Mouse (Mus musculus): ENCODE measurements around the gene Pak1. TPM values are rescaled to one million over a fixed set of nuclear protein-coding genes. Genes with fewer than 3 reads are reported as not detected.
"Not testable (repeated sequence)": the region's sequence is repeated elsewhere in the genome, so short reads cannot be mapped to it uniquely, and the experiment has no call there.

Gene Pak1
- polyA plus RNA-seq, 1 experiment from 2014 or later, result 156 TPM

GRCm38 (mm10) chr7:97838574-97838973, 50.2 kb downstream of the Pak1 start:
- Histone ChIP-seq H3K9me3 (no peaks in the 10 kb centered on the region), H3K4me1 (peaks cover under 1% of the 10 kb centered on the region; the same call in 1 of the 2 replicates), H3K4me3 (no peak overlapping the region), H3K27ac (no peak overlapping the region), H3K4me2 (no peak overlapping the region), H3K9ac (no peak overlapping the region), H3K36me3 (replicated peaks) (no peaks in the 10 kb centered on the region), H3K27me3 (replicated peaks) (no peaks in the 10 kb centered on the region)
- no peak for ATAC-seq (replicated peaks)

- Histone ChIP-seq H3K4me3 (no peak overlapping the region), H3K36me3 (replicated peaks) (no peaks in the 10 kb centered on the region), H3K9ac (no peak overlapping the region), H3K4me2 (no peak overlapping the region), H3K9me3 (no peaks in the 10 kb centered on the region), H3K4me1 (peaks cover 24% of the 10 kb centered on the region), H3K27ac (no peak overlapping the region), H3K27me3 (replicated peaks) (no peaks in the 10 kb centered on the region)
- no peak for ATAC-seq (replicated peaks)
- WGBS, result 83% methylated on average over 5 of the region's 5 CpGs
Measured at GRCm38 (mm10) chr7:97841311-97841710, 53.0 kb downstream of the Pak1 start.

- Histone ChIP-seq H3K4me2 (peak overlapping the region; percentile 56), H3K9me3 (no peaks in the 10 kb centered on the region), H3K4me3 (peak overlapping the region; percentile 44), H3K27me3 (replicated peaks) (no peaks in the 10 kb centered on the region), H3K36me3 (replicated peaks) (no peaks in the 10 kb centered on the region), H3K27ac (peak overlapping the region; percentile 83), H3K4me1 (peaks cover 25% of the 10 kb centered on the region), H3K9ac (peak overlapping the region; percentile 68; the same call in 1 of the 2 replicates)
- WGBS, result 42% methylated on average over 2 of the region's 2 CpGs
- peak; percentile 56 for ATAC-seq (replicated peaks)
Measured at GRCm38 (mm10) chr7:97842332-97842731, 54.0 kb downstream of the Pak1 start.

GRCm38 (mm10) chr7:97842806-97843570, 54.6 kb downstream of the Pak1 start:
- H3K4me3 ChIP-seq, result peak overlapping the region; percentile 44
- peak overlapping the region; percentile 56 for H3K4me2 ChIP-seq
- peaks cover 25% of the 10 kb centered on the region for H3K4me1 ChIP-seq
- peak; percentile 97 for ATAC-seq (replicated peaks)
- H3K27me3 ChIP-seq (replicated peaks), result no peaks in the 10 kb centered on the region
- H3K36me3 ChIP-seq (replicated peaks), result no peaks in the 10 kb centered on the region
- H3K9me3 ChIP-seq, result no peaks in the 10 kb centered on the region
- H3K9ac ChIP-seq, result peak overlapping the region; percentile 68
- H3K27ac ChIP-seq, result peak overlapping the region; percentile 83
- 3% methylated on average over 22 of the region's 22 CpGs for WGBS

- Histone ChIP-seq H3K4me2 (peak overlapping the region; percentile 56), H3K27ac (peak overlapping the region; percentile 83; the same call in 1 of the 2 replicates), H3K4me3 (peak overlapping the region; percentile 44), H3K4me1 (peaks cover 25% of the 10 kb centered on the region), H3K9ac (peak overlapping the region; percentile 68; the same call in 1 of the 2 replicates), H3K27me3 (replicated peaks) (no peaks in the 10 kb centered on the region), H3K9me3 (no peaks in the 10 kb centered on the region), H3K36me3 (replicated peaks) (no peaks in the 10 kb centered on the region)
- 74% methylated on average over 3 of the region's 3 CpGs for WGBS
- ATAC-seq (replicated peaks), result no peak
Measured at GRCm38 (mm10) chr7:97844419-97844818, 56.1 kb downstream of the Pak1 start.

GRCm38 (mm10) chr7:97845546-97845945, 57.2 kb downstream of the Pak1 start:
- Histone ChIP-seq H3K9me3 (no peaks in the 10 kb centered on the region), H3K4me1 (peaks cover 28% of the 10 kb centered on the region), H3K27ac (no peak overlapping the region), H3K4me3 (no peak overlapping the region), H3K27me3 (replicated peaks) (no peaks in the 10 kb centered on the region), H3K4me2 (peak overlapping the region; percentile 56; the same call in 1 of the 2 replicates), H3K36me3 (replicated peaks) (no peaks in the 10 kb centered on the region), H3K9ac (no peak overlapping the region)
- 80% methylated on average over 2 of the region's 2 CpGs for WGBS
- ATAC-seq (replicated peaks), result no peak

- ATAC-seq (replicated peaks), result no peak
- no peaks in the 10 kb centered on the region for H3K9me3 ChIP-seq
Measured at GRCm38 (mm10) chr7:97846539-97846938, 58.2 kb downstream of the Pak1 start.

GRCm38 (mm10) chr7:97849557-97849956, 61.2 kb downstream of the Pak1 start:
- H3K27me3 ChIP-seq (replicated peaks); H3K9me3 ChIP-seq; H3K36me3 ChIP-seq (replicated peaks); H3K27ac ChIP-seq; H3K4me3 ChIP-seq; ATAC-seq (replicated peaks); H3K4me2 ChIP-seq; H3K9ac ChIP-seq: not testable (repeated sequence)
- peaks cover 18% of the 10 kb centered on the region for H3K4me1 ChIP-seq
- WGBS, result 80% methylated on average over 3 of the region's 3 CpGs

More at GRCm38 (mm10) chr7:97846539-97846938, 58.2 kb downstream of the Pak1 start:
- Histone ChIP-seq H3K27ac (no peak overlapping the region), H3K27me3 (replicated peaks) (no peaks in the 10 kb centered on the region), H3K4me1 (peaks cover 28% of the 10 kb centered on the region), H3K9ac (no peak overlapping the region), H3K36me3 (replicated peaks) (no peaks in the 10 kb centered on the region), H3K4me3 (no peak overlapping the region), H3K4me2 (no peak overlapping the region)

GRCm38 (mm10) chr7:97850331-97850730, 62.0 kb downstream of the Pak1 start:
- H3K9me3 ChIP-seq, result no peaks in the 10 kb centered on the region
- 74% methylated on average over 3 of the region's 3 CpGs for WGBS
- no peak overlapping the region for H3K27ac ChIP-seq
- H3K9ac ChIP-seq, result no peak overlapping the region
- H3K36me3 ChIP-seq (replicated peaks), result no peaks in the 10 kb centered on the region
- H3K27me3 ChIP-seq (replicated peaks), result no peaks in the 10 kb centered on the region
- no peak overlapping the region for H3K4me3 ChIP-seq
- H3K4me1 ChIP-seq, result peaks cover 10% of the 10 kb centered on the region
- no peak overlapping the region for H3K4me2 ChIP-seq
- ATAC-seq (replicated peaks), result no peak

- ATAC-seq (replicated peaks), result no peak
- 79% methylated on average over 3 of the region's 3 CpGs for WGBS
Measured at GRCm38 (mm10) chr7:97863512-97863911, 75.2 kb downstream of the Pak1 start.

GRCm38 (mm10) chr7:97864531-97864930, 76.2 kb downstream of the Pak1 start:
- Histone ChIP-seq H3K9ac (no peak overlapping the region), H3K27ac (no peak overlapping the region), H3K4me3 (no peak overlapping the region), H3K36me3 (replicated peaks) (0 out of 2 replicates have a peak, but pooled peaks cover 6% of the 10 kb centered on the region), H3K9me3 (no peaks in the 10 kb centered on the region), H3K4me2 (no peak overlapping the region), H3K27me3 (replicated peaks) (no peaks in the 10 kb centered on the region), H3K4me1 (no peaks in the 10 kb centered on the region)
- ATAC-seq (replicated peaks), result no peak
- WGBS, result 68% methylated on average over 1 of the region's 1 CpGs

More at GRCm38 (mm10) chr7:97863512-97863911, 75.2 kb downstream of the Pak1 start:
- Histone ChIP-seq H3K27ac (no peak overlapping the region), H3K4me3 (no peak overlapping the region), H3K9ac (no peak overlapping the region), H3K9me3 (no peaks in the 10 kb centered on the region), H3K4me2 (no peak overlapping the region), H3K36me3 (replicated peaks) (0 out of 2 replicates have a peak, but pooled peaks cover 6% of the 10 kb centered on the region), H3K27me3 (replicated peaks) (no peaks in the 10 kb centered on the region), H3K4me1 (no peaks in the 10 kb centered on the region)

GRCm38 (mm10) chr7:97867866-97868265, 79.5 kb downstream of the Pak1 start:
- Histone ChIP-seq H3K36me3 (replicated peaks) (0 out of 2 replicates have a peak, but pooled peaks cover 6% of the 10 kb centered on the region), H3K27me3 (replicated peaks) (no peaks in the 10 kb centered on the region), H3K4me3 (no peak overlapping the region), H3K9ac (no peak overlapping the region), H3K4me1 (no peaks in the 10 kb centered on the region), H3K27ac (no peak overlapping the region), H3K4me2 (no peak overlapping the region), H3K9me3 (no peaks in the 10 kb centered on the region)
- ATAC-seq (replicated peaks), result no peak
- WGBS, result 76% methylated on average over 5 of the region's 5 CpGs

GRCm38 (mm10) chr7:97868766-97869165, 80.4 kb downstream of the Pak1 start:
- Histone ChIP-seq H3K4me2 (no peak overlapping the region), H3K27ac (no peak overlapping the region), H3K9ac (no peak overlapping the region), H3K4me3 (no peak overlapping the region), H3K4me1 (no peaks in the 10 kb centered on the region), H3K27me3 (replicated peaks) (no peaks in the 10 kb centered on the region), H3K9me3 (no peaks in the 10 kb centered on the region), H3K36me3 (replicated peaks) (0 out of 2 replicates have a peak, but pooled peaks cover 8% of the 10 kb centered on the region)
- ATAC-seq (replicated peaks), result no peak
- WGBS, result 92% methylated on average over 1 of the region's 1 CpGs
